9 mouse cellular contexts compared by ENCODE assay signal in genomic region chr7:113820213-113820612, GRCm38 (mm10). TPM values are rescaled to one million over a fixed set of nuclear protein-coding genes. Genes with fewer than 3 reads are reported as not detected.
A peak's percentile ranks its signal among the peaks of the same experiment; 100 is the strongest.
DNase-seq lines count a peak whose midpoint lies in the region; ATAC-seq and TF ChIP-seq lines count a peak whose summit lies in the region.
"Had no signal": no experiment of that assay in that cellular context is flagged by ENCODE, and none has a peak within 500 bp of the region (broad histone marks: within the 10 kb centered on the region; RNA-seq: fewer than 3 reads in every experiment).

No protein-coding gene starts in this region.

- H3K9ac ChIP-seq in heart, adult 2 months (ENCODE audit: low read depth, low read length): no peak overlapping the region
- no peak overlapping the region for H3K9ac ChIP-seq in hindbrain, embryonic 11.5 days (ENCODE audit: low read depth, low read length)
- H3K9ac ChIP-seq: liver, embryonic 13.5 days had no signal

- TF ChIP-seq EP300 in heart, adult 2 months (IDR thresholded peaks at IDR 0.05; ENCODE audit: insufficient read depth, low read depth, low read length): no peak

- no peak overlapping the region for H3K4me2 ChIP-seq in hindbrain, embryonic 11.5 days (replicated peaks; ENCODE audit: low read depth, low read length)
- H3K4me2 ChIP-seq: liver, embryonic 13.5 days had no signal

- no peaks in the 10 kb centered on the region for H3K9me3 ChIP-seq in hindbrain, embryonic 11.5 days (ENCODE audit: control insufficient read depth, low read length)
- H3K9me3 ChIP-seq: liver, embryonic 13.5 days had no signal

- TF ChIP-seq CTCF in heart, adult 2 months (IDR thresholded peaks at IDR 0.05): no peak

- intact Hi-C loops in left cerebral cortex, postnatal 4 days (cut with DNase I): no loop called here
- intact Hi-C loops in heart, adult 2 months (cut with DNase I): no loop called here

- 18% methylated on average over 2 of the region's 2 CpGs for whole genome bisulfite sequencing in heart, adult 2 months
- 97% methylated on average over 2 of the region's 2 CpGs for WGBS in hindbrain, embryonic 11.5 days

- H3K27ac ChIP-seq in heart, adult 2 months: no peak overlapping the region
- no peak overlapping the region for H3K27ac ChIP-seq in hindbrain, embryonic 11.5 days (ENCODE audit: low read depth, low read length)
- H3K27ac ChIP-seq: liver, embryonic 13.5 days had no signal

- no peaks in the 10 kb centered on the region for H3K79me2 ChIP-seq in heart, adult 2 months (replicated peaks; ENCODE audit: control insufficient read depth, insufficient read depth, low read length)

- no peak for TF ChIP-seq POLR2A in heart, adult 2 months (IDR thresholded peaks at IDR 0.05; ENCODE audit: insufficient read depth, low read depth, low read length)

- DNase-seq in cerebellum, adult 11 months: peak; percentile 35
- no peak for DNase-seq in cerebellum, adult 8-10 months
- peak; percentile 74 for DNase-seq in left cerebral cortex, postnatal 4 days
- no peak for DNase-seq in left cerebral cortex, adult 11 months (ENCODE audit: low spot score)
- peak; percentile 31 to 46 for DNase-seq in heart, adult 2 months
- DNase-seq in lung, postnatal 25 days (ENCODE audit: low spot score): peak; percentile 8
- DNase-seq in thymus, adult 18-20 months: no peak
- DNase-seq in hindbrain, embryonic 11.5 days (ENCODE audit: low spot score): no peak
- DNase-seq: liver, embryonic 13.5 days had no signal

- H3K27me3 ChIP-seq in heart, adult 2 months (ENCODE audit: control insufficient read depth, insufficient read depth, low read length): no peaks in the 10 kb centered on the region
- peaks cover 2% of the 10 kb centered on the region; the same call in 1 of the 2 replicates for H3K27me3 ChIP-seq in hindbrain, embryonic 11.5 days (ENCODE audit: control insufficient read depth, insufficient read depth, low read length)
- H3K27me3 ChIP-seq: liver, embryonic 13.5 days had no signal

- no peak for ATAC-seq in hindbrain, embryonic 11.5 days (ENCODE audit: low FRiP score)

- no peak overlapping the region for H3K4me3 ChIP-seq in heart, adult 2 months
- H3K4me3 ChIP-seq in hindbrain, embryonic 11.5 days (ENCODE audit: low read depth, low read length): no peak overlapping the region
- H3K4me3 ChIP-seq: liver, embryonic 13.5 days had no signal

- H3K36me3 ChIP-seq in heart, adult 2 months (ENCODE audit: control insufficient read depth, insufficient read depth, low read length): no peaks in the 10 kb centered on the region
- no peaks in the 10 kb centered on the region for H3K36me3 ChIP-seq in hindbrain, embryonic 11.5 days (ENCODE audit: control insufficient read depth, insufficient read depth, low read length)
- H3K36me3 ChIP-seq: liver, embryonic 13.5 days had no signal

- peaks cover 2% of the 10 kb centered on the region for H3K4me1 ChIP-seq in heart, adult 2 months (ENCODE audit: control insufficient read depth, insufficient read depth, low read length)
- H3K4me1 ChIP-seq in hindbrain, embryonic 11.5 days (replicated peaks; ENCODE audit: control insufficient read depth, insufficient read depth, low read length): no peaks in the 10 kb centered on the region

RNA-seq across cellular contexts. Expression of gene Spon1, which starts 54.4 kb away (rescaled TPM):
- total RNA-seq in left cerebral cortex, postnatal 4 days (2021): 10 to 100 TPM; 35.7 to 38.3 TPM
- 10 to 100 TPM; 11.5 to 11.8 TPM for total RNA-seq in heart, adult 2 months (2021)
- 8.3 and 10.4 TPM in 2 replicates for polyA plus RNA-seq in heart, adult 2 months (2012; rRNA removed)
- polyA plus RNA-seq in hindbrain, embryonic 11.5 days (2014; fragmentation: Nextera tagmentation; extraction: Ambion mirVana): 47.7 and 72.3 TPM in 2 replicates

Comparison
In these comparisons a context has a peak if more than half of its experiments do, and no peak if none do; other contexts are left out.
1. DNase-seq: peak in cerebellum, adult 11 months (single experiment), left cerebral cortex, postnatal 4 days (single experiment), heart, adult 2 months (2 of 2) and lung, postnatal 25 days (single experiment); none in cerebellum, adult 8-10 months (single experiment), left cerebral cortex, adult 11 months (single experiment), thymus, adult 18-20 months (0 of 2) and hindbrain, embryonic 11.5 days (single experiment).